Mouse (Mus musculus) limb, embryonic 10.5 days (tissue): ENCODE results near the gene Spi1. TPM values are rescaled to one million over a fixed set of nuclear protein-coding genes. Genes with fewer than 3 reads are reported as not detected.
A peak's percentile ranks its signal among the peaks of the same experiment; 100 is the strongest.
"Not testable (repeated sequence)": the region's sequence is repeated elsewhere in the genome, so short reads cannot be mapped to it uniquely, and the experiment has no call there.

Experiments used
- DNase-seq: peaks from one replicate; pipeline ENCODE4 v3.0.0-alpha.2; 2017; ENCODE audit warnings: low spot score
- H3K27ac ChIP-seq: fragments of 300-500 bp; sonication (generic); 2 replicates; pipeline ENCODE4 v1.5.1; 2016; ENCODE audit warnings: mild to moderate bottlenecking
- H3K27me3 ChIP-seq: fragments of 300-500 bp; sonication (generic); 2 replicates; pipeline ENCODE4 v1.6.1; 2016; ENCODE audit warnings: low read depth, mild to moderate bottlenecking; ENCODE audit not compliant: poor library complexity, severe bottlenecking
- H3K36me3 ChIP-seq: fragments of 300-500 bp; sonication (generic); 2 replicates; pipeline ENCODE4 v1.6.1; 2016; ENCODE audit warnings: mild to moderate bottlenecking, moderate library complexity
- H3K4me1 ChIP-seq: fragments of 300-500 bp; sonication (generic); 2 replicates; pipeline ENCODE4 v1.6.1; 2016
- H3K4me3 ChIP-seq: fragments of 300-500 bp; sonication (generic); 2 replicates; pipeline ENCODE4 v1.5.1; 2016; ENCODE audit warnings: mild to moderate bottlenecking, moderate library complexity
- H3K9me3 ChIP-seq: fragments of 300-500 bp; sonication (generic); replicated peaks from 2 replicates; pipeline ENCODE4 v1.6.1; 2016; ENCODE audit warnings: mild to moderate bottlenecking
- WGBS: fragments of 180-500 bp; shearing (Covaris S2); methylation state at CpG from one replicate; pipeline ENCODE4 v1.1.7; 2016; 5-methylcytosine and 5-hydroxymethylcytosine counted together
- polyA plus RNA-seq: library from polyadenylated mRNA; unstranded; fragments of >200 nt; fragmentation: Nextera tagmentation; extraction: Ambion mirVana; gene quantifications from 2 replicates; pipeline ENCODE4 v1.2.1, GENCODE M21; 2016

Gene Spi1
- polyA plus RNA-seq: 2.0 and 2.6 TPM in 2 replicates

DNA sequence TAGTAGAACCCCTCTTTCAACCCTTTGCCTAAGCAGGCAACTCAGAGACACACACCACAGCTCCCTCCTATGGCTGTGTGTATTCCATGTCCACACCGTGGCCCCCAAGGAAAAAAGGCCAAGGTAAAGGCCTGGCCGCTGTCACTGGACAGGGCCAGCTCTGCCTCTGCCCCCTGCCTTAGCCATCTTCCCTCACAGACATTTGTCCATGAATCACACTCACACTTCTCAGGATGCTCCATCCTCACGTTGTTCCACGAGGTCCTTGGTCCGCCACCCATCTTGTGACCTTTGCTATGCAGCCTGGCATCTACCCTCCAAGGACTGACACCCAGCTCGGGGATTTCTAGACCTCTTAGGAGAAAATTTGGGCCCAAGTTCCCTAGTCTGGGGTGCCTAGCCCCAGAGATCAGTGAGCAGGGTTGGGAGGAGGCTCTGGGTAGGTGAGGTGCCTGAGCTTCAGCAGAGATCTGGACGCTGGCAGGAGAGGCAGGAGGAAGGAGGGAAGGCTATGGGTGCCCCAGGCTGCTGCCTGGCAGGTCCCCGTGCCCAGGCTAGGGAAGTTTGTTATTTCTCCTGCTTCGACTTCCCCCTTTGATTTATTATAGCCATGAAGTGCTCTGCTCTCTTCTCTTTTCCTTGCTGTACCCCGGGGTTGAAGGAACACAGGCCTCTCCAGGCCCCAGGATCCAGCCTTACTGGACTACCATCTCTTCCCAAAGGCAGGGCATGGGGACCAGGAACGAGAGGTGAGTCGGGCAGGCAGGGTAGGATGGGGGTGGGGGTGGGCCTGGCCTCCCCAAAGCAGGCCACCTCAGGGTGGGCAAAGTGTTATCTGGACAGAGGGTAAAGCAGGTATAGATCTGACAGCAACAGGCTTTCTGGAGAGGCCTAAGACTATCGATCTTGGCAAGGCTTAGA, at the start of gene Spi1:
Gene Spi1, plus strand, starts transcription at position 616 of the 921 bp plus-strand sequence.
- 81% methylated on average over 13 of the region's 13 CpGs for WGBS
- H3K27ac ChIP-seq: peak within 1 kb of the TSS; percentile 71
- H3K9me3 ChIP-seq: no peaks in the 10 kb centered on the region
- H3K36me3 ChIP-seq: no peaks in the 10 kb centered on the region
- H3K4me1 ChIP-seq: peaks cover 32% of the 10 kb centered on the region
- H3K4me3 ChIP-seq: no peak within 1 kb of the TSS
- peaks cover 14% of the 10 kb centered on the region for H3K27me3 ChIP-seq
- no peak for DNase-seq

- WGBS: 15% methylated on average over 3 of the region's 3 CpGs
Measured at GRCm38 (mm10) chr2:91033000-91033399, 49.2 kb upstream of the Spi1 start.

GRCm38 (mm10) chr2:91035385-91035784, 46.8 kb upstream of the Spi1 start, which contains the start of gene Rapsn:
Gene Rapsn, plus strand, starts transcription at chr2:91035620.
- H3K27ac ChIP-seq: peak within 1 kb of the TSS; percentile 31
- H3K4me1 ChIP-seq: peaks cover 7% of the 10 kb centered on the region
- H3K4me3 ChIP-seq: no peak within 1 kb of the TSS
- H3K36me3 ChIP-seq: no peaks in the 10 kb centered on the region
- no peaks in the 10 kb centered on the region for H3K9me3 ChIP-seq
- no peak for DNase-seq
- WGBS: 68% methylated on average over 9 of the region's 9 CpGs
- H3K27me3 ChIP-seq: no peaks in the 10 kb centered on the region

More at GRCm38 (mm10) chr2:91033000-91033399, 49.2 kb upstream of the Spi1 start:
- Histone ChIP-seq H3K4me3 (no peak overlapping the region), H3K36me3 (no peaks in the 10 kb centered on the region), H3K27me3 (no peaks in the 10 kb centered on the region), H3K27ac (no peak overlapping the region), H3K9me3 (no peaks in the 10 kb centered on the region), H3K4me1 (peaks cover 7% of the 10 kb centered on the region)
- no peak for DNase-seq

DNA sequence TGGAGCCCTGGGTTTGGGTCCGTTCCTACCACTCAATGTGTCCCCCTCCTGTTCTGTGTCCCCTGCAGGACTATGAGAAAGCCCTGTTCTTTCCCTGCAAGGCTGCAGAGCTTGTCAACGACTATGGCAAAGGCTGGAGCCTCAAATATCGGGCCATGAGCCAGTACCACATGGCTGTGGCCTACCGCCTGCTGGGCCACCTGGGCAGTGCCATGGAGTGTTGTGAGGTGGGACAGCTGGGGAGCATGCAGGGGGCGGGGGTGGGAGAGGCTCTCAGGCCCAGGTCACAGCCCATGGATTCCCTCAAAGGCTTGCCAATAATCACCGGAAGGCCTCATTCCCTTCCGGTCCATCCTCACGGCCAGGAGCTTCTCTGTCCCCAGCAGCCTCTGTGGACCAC, 40.4 kb upstream of the Spi1 start:
- no peak for DNase-seq
- 80% methylated on average over 8 of the region's 8 CpGs for WGBS

GRCm38 (mm10) chr2:91042651-91043398, 39.4 kb upstream of the Spi1 start:
- Histone ChIP-seq H3K9me3 (no peaks in the 10 kb centered on the region), H3K4me1 (peaks cover 21% of the 10 kb centered on the region), H3K36me3 (no peaks in the 10 kb centered on the region), H3K27me3 (no peaks in the 10 kb centered on the region), H3K4me3 (no peak overlapping the region), H3K27ac (no peak overlapping the region)
- DNase-seq: no peak
- 67% methylated on average over 21 of the region's 21 CpGs for WGBS

More for the DNA sequence above, 40.4 kb upstream of the Spi1 start:
- Histone ChIP-seq H3K9me3 (no peaks in the 10 kb centered on the region), H3K27me3 (no peaks in the 10 kb centered on the region), H3K27ac (no peak overlapping the region), H3K4me3 (no peak overlapping the region), H3K4me1 (peaks cover 14% of the 10 kb centered on the region), H3K36me3 (no peaks in the 10 kb centered on the region)

- no peaks in the 10 kb centered on the region for H3K9me3 ChIP-seq
- H3K4me3 ChIP-seq: no peak overlapping the region
- no peaks in the 10 kb centered on the region for H3K27me3 ChIP-seq
- H3K4me1 ChIP-seq: peaks cover 21% of the 10 kb centered on the region
- H3K27ac ChIP-seq: peak overlapping the region; percentile 46; the same call in 1 of the 2 replicates
- DNase-seq: no peak
- H3K36me3 ChIP-seq: no peaks in the 10 kb centered on the region
- WGBS: 79% methylated on average over 13 of the region's 13 CpGs
Measured at GRCm38 (mm10) chr2:91044727-91045126, 37.5 kb upstream of the Spi1 start.

DNA sequence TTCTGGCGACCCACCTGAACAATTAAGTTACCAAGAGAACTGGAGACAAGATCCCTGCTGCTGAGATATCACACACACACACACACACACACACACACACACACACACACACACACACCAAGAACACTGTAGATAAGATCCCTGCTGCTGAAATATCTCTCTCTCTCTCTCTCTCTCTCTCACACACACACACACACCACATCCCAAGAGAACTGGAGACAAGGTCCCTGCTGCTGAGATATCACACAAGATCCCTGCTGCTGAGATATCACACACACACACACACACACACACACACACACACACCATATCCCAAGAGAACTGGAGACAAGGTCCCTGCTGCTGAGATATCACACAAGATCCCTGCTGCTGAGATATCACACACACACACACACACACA, 36.4 kb upstream of the Spi1 start:
- H3K27me3 ChIP-seq, H3K4me3 ChIP-seq, DNase-seq, H3K9me3 ChIP-seq, H3K36me3 ChIP-seq: not testable (repeated sequence)
- H3K27ac ChIP-seq: peak overlapping the region; percentile 46; the same call in 1 of the 2 replicates
- 76% methylated on average over 1 of the region's 1 CpGs for WGBS
- peaks cover 21% of the 10 kb centered on the region for H3K4me1 ChIP-seq

GRCm38 (mm10) chr2:91047359-91047758, 34.8 kb upstream of the Spi1 start:
- WGBS: 70% methylated on average over 9 of the region's 9 CpGs
- H3K4me1 ChIP-seq: peaks cover 21% of the 10 kb centered on the region
- H3K9me3 ChIP-seq: no peaks in the 10 kb centered on the region
- H3K27me3 ChIP-seq: no peaks in the 10 kb centered on the region
- H3K4me3 ChIP-seq: no peak overlapping the region
- H3K36me3 ChIP-seq: peaks cover 8% of the 10 kb centered on the region
- no peak overlapping the region for H3K27ac ChIP-seq
- no peak for DNase-seq

GRCm38 (mm10) chr2:91051917-91052316, 30.3 kb upstream of the Spi1 start:
- H3K27me3 ChIP-seq: no peaks in the 10 kb centered on the region
- peaks cover 19% of the 10 kb centered on the region for H3K4me1 ChIP-seq
- H3K9me3 ChIP-seq: no peaks in the 10 kb centered on the region
- H3K27ac ChIP-seq: no peak overlapping the region
- no peak for DNase-seq
- H3K36me3 ChIP-seq: peaks cover 29% of the 10 kb centered on the region
- WGBS: 87% methylated on average over 3 of the region's 3 CpGs
- H3K4me3 ChIP-seq: no peak overlapping the region

- H3K27ac ChIP-seq: no peak overlapping the region
- peaks cover 14% of the 10 kb centered on the region for H3K4me1 ChIP-seq
- no peak for DNase-seq
- WGBS: 72% methylated on average over 2 of the region's 2 CpGs
- H3K9me3 ChIP-seq: no peaks in the 10 kb centered on the region
- peak overlapping the region; percentile 75 for H3K4me3 ChIP-seq
- peaks cover 38% of the 10 kb centered on the region for H3K36me3 ChIP-seq
- no peaks in the 10 kb centered on the region for H3K27me3 ChIP-seq
Measured at GRCm38 (mm10) chr2:91052752-91053151, 29.4 kb upstream of the Spi1 start.

- H3K27me3 ChIP-seq: no peaks in the 10 kb centered on the region
- H3K4me1 ChIP-seq: peaks cover 13% of the 10 kb centered on the region
- DNase-seq: no peak
- H3K36me3 ChIP-seq: peaks cover 44% of the 10 kb centered on the region
- H3K9me3 ChIP-seq: no peaks in the 10 kb centered on the region
- 0% methylated on average over 6 of the region's 6 CpGs for WGBS
- H3K27ac ChIP-seq: peak overlapping the region; percentile 90
- H3K4me3 ChIP-seq: peak overlapping the region; percentile 75
Measured at GRCm38 (mm10) chr2:91053181-91053933, 28.8 kb upstream of the Spi1 start.

DNA sequence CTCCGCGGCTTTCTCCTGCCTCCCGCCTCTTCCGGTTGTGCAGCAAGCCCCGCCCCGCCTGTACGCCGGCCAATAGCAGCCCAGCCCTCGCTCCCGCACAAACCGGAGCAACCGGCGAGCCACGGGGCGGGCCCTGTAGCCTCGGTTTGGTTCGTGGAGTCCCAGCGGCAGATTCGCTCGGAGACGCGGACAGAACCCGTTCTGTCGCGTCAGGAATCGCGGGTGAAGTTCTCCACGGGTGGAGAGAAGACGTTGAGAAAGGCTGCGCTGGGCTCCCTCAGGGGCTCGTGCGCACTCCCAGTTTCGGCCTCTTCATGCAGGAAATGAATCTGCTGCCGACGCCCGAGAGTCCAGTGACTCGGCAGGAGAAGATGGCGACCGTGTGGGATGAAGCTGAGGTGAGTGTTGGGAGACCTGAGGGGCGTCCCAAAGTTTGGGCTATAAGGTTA, 28.2 kb upstream of the Spi1 start, which contains the start of gene Psmc3:
Gene Psmc3, plus strand, starts transcription at position 76 of the 449 bp plus-strand sequence.
- peak within 1 kb of the TSS; percentile 90 for H3K27ac ChIP-seq
- no peaks in the 10 kb centered on the region for H3K9me3 ChIP-seq
- peaks cover 13% of the 10 kb centered on the region for H3K4me1 ChIP-seq
- WGBS: under 1% methylated on average over 40 of the region's 40 CpGs
- no peaks in the 10 kb centered on the region for H3K27me3 ChIP-seq
- peaks cover 50% of the 10 kb centered on the region for H3K36me3 ChIP-seq
- peak within 1 kb of the TSS; percentile 75 for H3K4me3 ChIP-seq
- peak; percentile 96 for DNase-seq
